Mouse (Mus musculus): Measurements from ENCODE around the gene Hoxa13. TPM values are rescaled to one million over a fixed set of nuclear protein-coding genes. Genes with fewer than 3 reads are reported as not detected.

The Hoxa13 gene
- total and polyA plus RNA-seq, 3 experiments = not detected

DNA sequence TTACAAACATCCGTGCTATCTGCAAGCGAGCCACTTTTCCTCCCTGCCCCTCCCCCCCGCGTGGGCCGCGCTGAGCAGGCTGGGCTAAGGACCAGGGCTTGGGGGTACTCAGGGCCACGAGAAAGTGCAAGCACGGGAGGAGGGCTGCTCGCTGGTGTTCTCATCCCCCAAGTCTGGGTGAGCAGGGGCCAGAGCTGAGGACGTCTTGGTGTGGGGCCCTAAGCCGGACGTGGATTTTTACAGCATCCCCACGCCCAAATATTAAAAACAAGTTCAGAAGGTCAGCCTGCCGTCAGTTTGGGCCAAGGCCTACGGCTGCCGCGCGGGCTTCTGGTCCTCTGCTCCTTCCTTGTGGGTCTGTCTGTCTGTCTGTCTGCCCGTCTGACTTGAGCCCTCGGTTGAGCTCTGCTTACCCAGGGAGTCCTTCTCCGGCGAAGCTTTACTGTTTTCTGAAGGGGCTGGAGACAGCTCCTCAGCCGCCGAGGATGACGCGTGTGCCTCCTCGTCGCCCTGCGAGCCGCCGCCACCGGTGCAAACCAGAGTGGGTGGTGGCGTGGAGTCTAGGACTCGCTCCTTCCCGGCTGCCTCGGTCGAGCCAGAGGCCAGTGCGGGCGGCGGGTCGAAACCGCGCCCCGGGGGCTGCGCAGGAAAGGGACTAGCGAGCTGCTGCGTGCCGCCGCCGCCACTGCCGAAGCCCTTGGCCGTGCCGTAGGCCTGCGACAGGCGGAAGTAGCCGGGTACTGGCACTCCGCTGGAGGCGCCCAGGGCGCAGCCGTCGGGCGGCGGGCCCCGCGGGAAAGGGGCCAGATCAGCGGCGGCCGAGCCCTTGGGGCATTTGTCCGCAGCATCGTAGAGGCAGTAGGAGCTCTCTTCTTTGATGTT, 26.9 kb downstream of the Hoxa13 start:
- H3K79me2 ChIP-seq (replicated peaks; ENCODE audit: control insufficient read depth, insufficient read depth, low read length) = no peaks in the 10 kb centered on the region
- no peak overlapping the region for H3K4me3 ChIP-seq
- peak; percentile 19 to 37 for DNase-seq
- no peak overlapping the region for H3K9ac ChIP-seq (ENCODE audit: low read depth, low read length)
- no peak for TF ChIP-seq POLR2A (IDR thresholded peaks at IDR 0.05; ENCODE audit: insufficient read depth, low read depth, low read length)
- no peak for TF ChIP-seq EP300 (IDR thresholded peaks at IDR 0.05; ENCODE audit: insufficient read depth, low read depth, low read length)
- no peak for TF ChIP-seq CTCF (IDR thresholded peaks at IDR 0.05)
- H3K36me3 ChIP-seq (ENCODE audit: control insufficient read depth, insufficient read depth, low read length) = no peaks in the 10 kb centered on the region
- WGBS = 1% methylated on average over 70 of the region's 70 CpGs
- H3K27me3 ChIP-seq (ENCODE audit: control insufficient read depth, insufficient read depth, low read length) = peaks cover 54% of the 10 kb centered on the region
- no peaks in the 10 kb centered on the region; the same call in 1 of the 2 replicates for H3K4me1 ChIP-seq (ENCODE audit: control insufficient read depth, insufficient read depth, low read length)
- intact Hi-C loops (cut with DNase I) = no loop called here
- no peak overlapping the region for H3K27ac ChIP-seq

- Histone ChIP-seq H3K27ac (no peak overlapping the region), H3K9ac (ENCODE audit: low read depth, low read length) (no peak overlapping the region), H3K36me3 (ENCODE audit: control insufficient read depth, insufficient read depth, low read length) (no peaks in the 10 kb centered on the region), H3K4me3 (no peak overlapping the region), H3K4me1 (ENCODE audit: control insufficient read depth, insufficient read depth, low read length) (no peaks in the 10 kb centered on the region; the same call in 1 of the 2 replicates), H3K27me3 (ENCODE audit: control insufficient read depth, insufficient read depth, low read length) (peaks cover 55% of the 10 kb centered on the region), H3K79me2 (replicated peaks; ENCODE audit: control insufficient read depth, insufficient read depth, low read length) (no peaks in the 10 kb centered on the region)
- 6% methylated on average over 23 of the region's 23 CpGs for WGBS
- intact Hi-C loops (cut with DNase I) = no loop called here
- DNase-seq = peak; percentile 9 to 28
- no peak for TF ChIP-seq CTCF (IDR thresholded peaks at IDR 0.05)
- no peak for TF ChIP-seq EP300 (IDR thresholded peaks at IDR 0.05; ENCODE audit: insufficient read depth, low read depth, low read length)
- TF ChIP-seq POLR2A (IDR thresholded peaks at IDR 0.05; ENCODE audit: insufficient read depth, low read depth, low read length) = no peak
Observed at GRCm38 (mm10) chr6:52232984-52233545, 27.6 kb downstream of the Hoxa13 start.

- no peak overlapping the region for H3K9ac ChIP-seq (ENCODE audit: low read depth, low read length)
- H3K4me1 ChIP-seq (ENCODE audit: control insufficient read depth, insufficient read depth, low read length) = no peaks in the 10 kb centered on the region; the same call in 1 of the 2 replicates
- H3K79me2 ChIP-seq (replicated peaks; ENCODE audit: control insufficient read depth, insufficient read depth, low read length) = no peaks in the 10 kb centered on the region
- DNase-seq = peak; percentile 11 to 40
- intact Hi-C loops (cut with DNase I) = no loop called here
- peaks cover 54% of the 10 kb centered on the region for H3K27me3 ChIP-seq (ENCODE audit: control insufficient read depth, insufficient read depth, low read length)
- WGBS = 2% methylated on average over 18 of the region's 18 CpGs
- H3K4me3 ChIP-seq = no peak overlapping the region
- no peaks in the 10 kb centered on the region for H3K36me3 ChIP-seq (ENCODE audit: control insufficient read depth, insufficient read depth, low read length)
- no peak overlapping the region for H3K27ac ChIP-seq
- TF ChIP-seq CTCF (IDR thresholded peaks at IDR 0.05) = no peak
- TF ChIP-seq EP300 (IDR thresholded peaks at IDR 0.05; ENCODE audit: insufficient read depth, low read depth, low read length) = no peak
- no peak for TF ChIP-seq POLR2A (IDR thresholded peaks at IDR 0.05; ENCODE audit: insufficient read depth, low read depth, low read length)
Observed at GRCm38 (mm10) chr6:52232568-52232965, 28.1 kb downstream of the Hoxa13 start.

- H3K9ac ChIP-seq (ENCODE audit: low read depth, low read length) = no peak overlapping the region
- TF ChIP-seq POLR2A (IDR thresholded peaks at IDR 0.05; ENCODE audit: insufficient read depth, low read depth, low read length) = no peak
- no peak for TF ChIP-seq EP300 (IDR thresholded peaks at IDR 0.05; ENCODE audit: insufficient read depth, low read depth, low read length)
- TF ChIP-seq CTCF (IDR thresholded peaks at IDR 0.05) = no peak
- WGBS = 5% methylated on average over 18 of the region's 18 CpGs
- H3K27ac ChIP-seq = no peak overlapping the region
- DNase-seq = peak; percentile 17 to 40
- intact Hi-C loops (cut with DNase I) = no loop called here
- no peak overlapping the region for H3K4me3 ChIP-seq
- H3K27me3 ChIP-seq (ENCODE audit: control insufficient read depth, insufficient read depth, low read length) = peaks cover 54% of the 10 kb centered on the region
- H3K36me3 ChIP-seq (ENCODE audit: control insufficient read depth, insufficient read depth, low read length) = no peaks in the 10 kb centered on the region
- H3K4me1 ChIP-seq (ENCODE audit: control insufficient read depth, insufficient read depth, low read length) = no peaks in the 10 kb centered on the region; the same call in 1 of the 2 replicates
- no peaks in the 10 kb centered on the region for H3K79me2 ChIP-seq (replicated peaks; ENCODE audit: control insufficient read depth, insufficient read depth, low read length)
Observed at GRCm38 (mm10) chr6:52231885-52232567, 28.7 kb downstream of the Hoxa13 start.

GRCm38 (mm10) chr6:52230516-52231165, 30.0 kb downstream of the Hoxa13 start, which contains the start of gene Hoxa9:
Gene Hoxa9 (minus strand): TSS chr6:52231089.
- DNase-seq = peak in 1 of 2 experiments; percentile 23

More at GRCm38 (mm10) chr6:52230516-52231165, 30.0 kb downstream of the Hoxa13 start, which contains the start of gene Hoxa9:
- 3% methylated on average over 36 of the region's 36 CpGs for WGBS
- H3K36me3 ChIP-seq (ENCODE audit: control insufficient read depth, insufficient read depth, low read length) = no peaks in the 10 kb centered on the region
- H3K9ac ChIP-seq (ENCODE audit: low read depth, low read length) = no peak within 1 kb of the TSS
- H3K4me1 ChIP-seq (ENCODE audit: control insufficient read depth, insufficient read depth, low read length) = no peaks in the 10 kb centered on the region; the same call in 1 of the 2 replicates
- intact Hi-C loops (cut with DNase I) = no loop called here
- H3K27ac ChIP-seq = no peak within 1 kb of the TSS
- H3K4me3 ChIP-seq = no peak within 1 kb of the TSS
- TF ChIP-seq CTCF (IDR thresholded peaks at IDR 0.05) (no peak), POLR2A (IDR thresholded peaks at IDR 0.05; ENCODE audit: insufficient read depth, low read depth, low read length) (no peak), EP300 (IDR thresholded peaks at IDR 0.05; ENCODE audit: insufficient read depth, low read depth, low read length) (no peak)
- H3K79me2 ChIP-seq (replicated peaks; ENCODE audit: control insufficient read depth, insufficient read depth, low read length) = no peaks in the 10 kb centered on the region
- H3K27me3 ChIP-seq (ENCODE audit: control insufficient read depth, insufficient read depth, low read length) = peaks cover 59% of the 10 kb centered on the region
